Mouse (Mus musculus): ENCODE results near the gene Crb2. TPM values are rescaled to one million over a fixed set of nuclear protein-coding genes. Genes with fewer than 3 reads are reported as not detected.

Gene Crb2
- total RNA-seq, 2 experiments from 2014 or later: 0.33 to 0.38 TPM

GRCm38 (mm10) chr2:37766027-37766761 is 9.9 kb upstream of the Crb2 start:
- DNase-seq (ENCODE audit: low spot score in 2 of 2): no peak

GRCm38 (mm10) chr2:37767080-37767547 is 8.9 kb upstream of the Crb2 start:
- no peak for DNase-seq (ENCODE audit: low spot score in 2 of 2)

GRCm38 (mm10) chr2:37767739-37768138 is 8.3 kb upstream of the Crb2 start:
- DNase-seq (ENCODE audit: low spot score in 2 of 2): no peak

- DNase-seq (ENCODE audit: low spot score in 2 of 2): no peak
Measured at GRCm38 (mm10) chr2:37768903-37769302, 7.1 kb upstream of the Crb2 start.

GRCm38 (mm10) chr2:37769793-37770192 is 6.3 kb upstream of the Crb2 start:
- no peak for DNase-seq (ENCODE audit: low spot score in 2 of 2)

- DNase-seq (ENCODE audit: low spot score in 2 of 2): peak; percentile 83 to 84
Measured at GRCm38 (mm10) chr2:37771618-37772285, 4.3 kb upstream of the Crb2 start.

- peak in 1 of 2 experiments; percentile 35 for DNase-seq (ENCODE audit: low spot score in 2 of 2)
Measured at GRCm38 (mm10) chr2:37774571-37774970, 1.5 kb upstream of the Crb2 start.

GRCm38 (mm10) chr2:37776611-37777411 is 762 bp downstream of the Crb2 start:
- DNase-seq (ENCODE audit: low spot score in 2 of 2): no peak

GRCm38 (mm10) chr2:37777958-37778720 is 2.1 kb downstream of the Crb2 start:
- DNase-seq (ENCODE audit: low spot score in 2 of 2): no peak

GRCm38 (mm10) chr2:37780270-37780929 is 4.4 kb downstream of the Crb2 start:
- peak in 1 of 2 experiments; percentile 30 for DNase-seq (ENCODE audit: low spot score in 2 of 2)

- no peak for DNase-seq (ENCODE audit: low spot score in 2 of 2)
Measured at GRCm38 (mm10) chr2:37781421-37781820, 5.4 kb downstream of the Crb2 start.

GRCm38 (mm10) chr2:37782002-37782401 is 6.0 kb downstream of the Crb2 start:
- DNase-seq (ENCODE audit: low spot score in 2 of 2): no peak

GRCm38 (mm10) chr2:37784473-37784872 is 8.4 kb downstream of the Crb2 start:
- no peak for DNase-seq (ENCODE audit: low spot score in 2 of 2)

- DNase-seq (ENCODE audit: low spot score in 2 of 2): no peak
Measured at GRCm38 (mm10) chr2:37786461-37786860, 10.4 kb downstream of the Crb2 start.

GRCm38 (mm10) chr2:37788176-37788962 is 12.3 kb downstream of the Crb2 start:
- no peak for DNase-seq (ENCODE audit: low spot score in 2 of 2)

GRCm38 (mm10) chr2:37789029-37789428 is 13.0 kb downstream of the Crb2 start:
- no peak for DNase-seq (ENCODE audit: low spot score in 2 of 2)

GRCm38 (mm10) chr2:37789995-37790394 is 13.9 kb downstream of the Crb2 start:
- no peak for DNase-seq (ENCODE audit: low spot score in 2 of 2)

- no peak for DNase-seq (ENCODE audit: low spot score in 2 of 2)
Measured at GRCm38 (mm10) chr2:37790738-37791137, 14.7 kb downstream of the Crb2 start.

- no peak for DNase-seq (ENCODE audit: low spot score in 2 of 2)
Measured at GRCm38 (mm10) chr2:37791340-37791739, 15.3 kb downstream of the Crb2 start.

- no peak for DNase-seq (ENCODE audit: low spot score in 2 of 2)
Measured at GRCm38 (mm10) chr2:37796021-37796420, 20.0 kb downstream of the Crb2 start.

Measured in adrenal gland, adult 18-20 months (tissue).